Mouse (Mus musculus) embryonic stem cell, embryonic (primary cell): Measurements from ENCODE around the gene Baiap2l2.

Source experiments
- CTCF ChIA-PET, 4 experiments: fragments of 300-600 bp in 2 of 4; fragments of 350-600 bp in 2 of 4; sonication (Branson Sonifier 250); formaldehyde crosslinking; loops; one replicate each; lab custom pipeline; 2022; ENCODE audit warnings: inconsistent platforms in 2 of 4; lab: Charles Lee
- POLR2A ChIA-PET, 4 experiments: fragments of 300-600 bp in 2 of 4; fragments of 350-600 bp in 2 of 4; sonication (Branson Sonifier 250); formaldehyde crosslinking; loops; one replicate each; lab custom pipeline; 2022; ENCODE audit warnings: antibody characterized with exemption in 4 of 4, inconsistent platforms in 1 of 4; lab: Charles Lee

Baiap2l2 gene

DNA sequence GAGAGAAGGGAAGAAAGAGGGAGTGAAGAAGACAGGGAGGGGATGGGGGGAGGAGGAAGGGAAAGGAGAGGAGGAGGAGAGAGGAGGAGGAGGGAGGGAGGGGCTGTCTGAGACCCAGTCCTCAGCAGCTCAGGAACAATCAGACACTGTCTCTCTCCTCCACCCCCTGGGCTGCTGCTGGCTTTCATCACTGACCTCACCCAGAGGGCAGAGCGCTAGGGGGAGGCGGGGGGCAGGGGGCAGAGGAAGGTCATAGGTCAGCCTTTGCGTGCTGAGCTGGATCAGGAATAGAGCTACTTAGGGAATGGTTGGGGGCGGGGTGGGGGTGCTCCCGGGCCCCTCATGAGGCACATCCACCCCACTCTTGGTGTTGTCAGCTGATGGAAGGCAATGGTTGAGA is 61.7 kb downstream of the Baiap2l2 start:
- CTCF ChIA-PET: interaction anchor here (0.6 to 3.3 kb wide), 20 partner anchors 11 to 1118 kb away, joined by 3 to 19 read pairs (median 4); partner anchors contain the start of genes 1700088E04Rik (in 1 of the 4) and Npcd (in 1 of the 4)

DNA sequence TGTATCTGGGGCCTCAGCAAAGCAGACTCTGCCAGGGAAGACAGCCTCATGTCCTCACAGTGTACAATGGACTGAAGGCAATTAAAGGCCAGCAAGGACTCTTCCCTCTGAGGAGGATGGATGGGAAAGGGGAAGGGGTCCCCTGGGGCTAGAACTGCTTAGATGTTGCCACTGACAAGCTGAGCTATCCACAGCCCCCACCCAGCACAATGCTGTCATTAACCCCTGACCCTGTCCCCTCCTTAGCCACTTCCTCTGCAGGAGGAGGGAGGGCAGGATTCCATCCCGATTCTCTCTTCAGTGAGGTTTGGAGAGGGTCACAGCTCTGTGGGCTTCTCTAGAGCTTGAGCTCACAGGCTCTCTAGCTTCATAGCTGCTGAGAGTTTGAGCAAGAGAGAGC is 65.8 kb downstream of the Baiap2l2 start:
- POLR2A ChIA-PET: interaction anchor here in 3 of 4 experiments (0.5 to 1.1 kb wide), 4 partner anchors 9 to 19 kb away, joined by 3 to 5 read pairs (median 3); partner anchors contain the start of genes Gm49486 (in 1 of the 3) and Pick1 (in 1 of the 3)
- CTCF ChIA-PET: interaction anchor here in 2 of 4 experiments (0.5 to 0.9 kb wide), 2 partner anchors 24 to 210 kb away, joined by 3 to 8 read pairs; no protein-coding TSS in a partner anchor

More for the DNA sequence above, 61.7 kb downstream of the Baiap2l2 start:
- POLR2A ChIA-PET: interaction anchor here (0.6 to 5.6 kb wide), 39 partner anchors 9 to 1269 kb away, joined by 3 to 37 read pairs (median 4); partner anchors contain the start of genes Ankrd54 (in 1 of the 4), Dmc1 (in 1 of the 4) and Pla2g6 (in 1 of the 4)

DNA sequence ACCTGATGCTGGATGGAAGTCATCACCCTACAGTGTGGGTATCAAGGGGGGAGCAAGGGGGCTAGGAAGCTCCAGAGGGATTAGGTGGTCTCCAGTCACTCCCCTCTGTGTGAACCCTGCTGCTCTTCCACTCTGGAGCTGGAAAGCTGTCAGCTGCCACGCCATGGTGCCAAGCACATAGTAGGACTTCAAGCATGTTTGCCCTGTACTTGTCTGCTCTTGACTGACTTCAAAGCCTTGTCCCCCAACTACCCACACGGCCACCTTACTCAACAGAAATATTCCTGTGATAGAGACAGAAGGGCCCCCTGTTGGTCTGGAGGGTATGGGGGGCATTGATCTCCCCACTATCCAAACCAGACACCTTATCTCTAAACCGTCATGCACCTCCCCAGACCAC is 69.1 kb downstream of the Baiap2l2 start:
- ChIA-PET POLR2A (interaction anchor here in 1 of 4 experiments (0.7 to 5.1 kb wide), 2 partner anchors 9 to 62 kb away, joined by 3 to 37 read pairs; no protein-coding TSS in a partner anchor), CTCF (no interaction called here)

DNA sequence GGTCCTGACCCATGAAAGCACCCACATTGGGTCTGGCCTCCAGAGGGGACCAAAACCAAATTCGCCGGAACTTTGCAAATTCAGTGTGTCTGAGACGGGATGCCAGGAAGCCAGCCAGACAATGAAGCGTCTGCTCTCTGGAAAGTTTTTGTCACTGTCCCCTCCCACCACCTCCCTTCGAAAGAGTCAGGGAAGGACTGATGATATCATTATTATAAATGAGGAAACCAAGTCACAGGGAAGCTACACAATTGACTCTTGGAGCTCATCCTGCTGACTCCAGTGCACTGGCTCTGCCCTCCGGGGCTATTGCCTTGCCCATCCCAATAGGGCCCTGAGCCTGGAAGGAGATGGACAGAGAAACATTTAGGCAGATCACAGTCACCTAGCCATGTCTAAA is 71.7 kb downstream of the Baiap2l2 start:
- CTCF ChIA-PET: interaction anchor here in 1 of 4 experiments (0.5 kb wide), 1 partner anchor 621 kb away, joined by 5 read pairs; no protein-coding TSS in a partner anchor
- POLR2A ChIA-PET: interaction anchor here in 3 of 4 experiments (0.6 to 5.1 kb wide), 15 partner anchors 10 to 284 kb away, joined by 3 to 37 read pairs (median 4); partner anchors contain the start of genes Gm49486 (in 2 of the 3), Pick1 (in 2 of the 3), Micall1 (in 1 of the 3) and Pla2g6 (in 1 of the 3)

DNA sequence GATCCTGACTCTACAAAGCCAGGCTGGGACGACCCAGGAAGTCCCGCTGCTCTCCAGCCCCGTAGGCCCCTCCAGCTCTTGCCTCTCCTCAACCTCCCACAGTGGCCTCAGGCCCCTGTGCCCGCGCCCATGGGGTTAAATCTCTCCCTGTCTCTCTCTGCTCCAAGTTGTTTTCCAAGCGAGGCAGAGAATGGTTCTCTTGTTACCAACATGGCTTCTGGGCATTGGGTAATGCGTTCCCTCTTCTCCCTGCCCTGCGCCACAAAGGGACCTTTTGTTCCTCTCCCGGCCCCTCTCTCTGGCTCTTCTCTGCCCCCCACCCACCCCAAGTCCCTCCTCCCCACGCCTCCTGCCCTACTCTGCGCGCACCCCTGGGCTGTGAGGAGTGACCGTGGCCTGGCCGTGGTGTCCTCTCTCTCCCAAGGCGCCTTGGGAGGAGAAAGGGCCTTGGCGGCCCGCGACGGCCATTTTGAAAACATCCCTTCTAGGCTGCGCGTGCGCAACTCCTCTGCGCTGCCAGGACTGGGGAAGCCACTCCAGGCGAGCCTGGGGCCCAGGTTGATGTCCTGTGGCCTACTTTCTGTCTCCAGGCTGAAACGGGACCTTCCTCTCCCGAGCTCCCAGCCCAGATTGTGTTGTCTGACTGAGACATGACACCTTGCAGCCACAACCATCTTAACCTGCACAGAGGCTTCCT is 72.4 kb downstream of the Baiap2l2 start:
- ChIA-PET CTCF (interaction anchor here in 3 of 4 experiments (0.5 to 1.0 kb wide), 4 partner anchors 11 to 620 kb away, joined by 3 to 5 read pairs (median 4); no protein-coding TSS in a partner anchor), POLR2A (interaction anchor here in 3 of 4 experiments (0.6 to 5.1 kb wide), 21 partner anchors 11 to 961 kb away, joined by 3 to 37 read pairs (median 4); partner anchors contain the start of genes Gm49486 (in 2 of the 3), Pick1 (in 2 of the 3), Micall1 (in 1 of the 3) and Pla2g6 (in 1 of the 3))

DNA sequence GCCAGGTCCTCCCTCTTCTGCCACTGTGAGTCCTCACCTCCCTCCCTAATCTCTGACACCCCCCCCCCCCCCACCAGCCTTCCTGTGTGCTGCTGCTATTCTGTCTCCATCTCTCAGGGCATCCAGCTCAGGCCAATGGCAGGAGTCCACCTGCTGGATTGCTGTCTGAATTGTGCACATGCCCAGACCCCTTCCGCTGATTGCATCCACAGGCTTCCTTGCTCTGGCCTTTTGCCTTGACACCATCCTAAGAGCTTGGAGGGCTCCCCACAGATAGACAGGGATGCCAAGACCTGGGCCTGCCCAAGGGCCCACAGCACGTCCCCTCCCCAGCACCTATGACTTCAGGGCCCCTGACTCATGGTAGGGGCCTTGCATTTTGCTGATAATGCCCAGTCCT is 75.0 kb downstream of the Baiap2l2 start:
- POLR2A ChIA-PET: interaction anchor here in 3 of 4 experiments (0.6 to 1.4 kb wide), 17 partner anchors 8 to 587 kb away, joined by 3 to 10 read pairs (median 4); partner anchors contain the start of genes 1700088E04Rik (in 1 of the 3) and Polr2f (in 1 of the 3)
- CTCF ChIA-PET: interaction anchor here in 1 of 4 experiments (0.7 to 1.2 kb wide), 2 partner anchors 33 to 70 kb away, joined by 3 read pairs; no protein-coding TSS in a partner anchor

DNA sequence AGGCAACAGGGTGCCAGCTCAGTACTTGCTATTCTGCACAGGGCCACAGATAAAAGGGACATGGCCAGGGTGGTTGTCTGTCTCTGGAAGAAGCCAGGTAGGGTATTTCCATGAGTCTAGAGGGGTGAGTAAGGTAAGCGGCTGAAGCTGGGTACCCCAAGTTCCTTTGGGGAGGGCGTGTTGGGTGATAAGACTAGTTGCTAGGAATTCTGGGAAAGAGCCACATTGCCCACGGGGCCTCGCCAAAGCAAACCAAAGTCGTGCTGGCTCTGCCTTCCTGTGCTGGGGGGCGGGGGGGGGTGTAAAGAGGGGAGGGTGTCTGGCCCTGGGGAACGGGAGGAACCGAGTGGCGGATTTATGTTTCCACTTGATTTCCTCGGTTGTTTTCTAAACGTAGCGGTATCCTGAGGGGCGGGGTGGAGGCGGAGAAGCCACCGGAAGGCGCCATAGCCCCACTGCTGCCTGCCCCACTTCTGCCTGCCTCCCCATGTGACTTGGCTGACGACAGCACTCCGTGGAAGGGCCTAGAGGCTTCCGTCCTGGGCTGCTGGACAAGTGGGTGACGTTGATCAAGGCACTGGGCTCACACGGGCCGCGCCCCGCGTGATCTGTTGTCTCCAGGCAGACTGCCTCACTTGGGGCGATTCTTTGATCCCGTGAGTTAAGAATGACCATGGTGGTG is 76.4 kb downstream of the Baiap2l2 start:
- ChIA-PET POLR2A (interaction anchor here in 3 of 4 experiments (0.7 to 1.9 kb wide), 13 partner anchors 10 to 544 kb away, joined by 3 to 9 read pairs (median 4); partner anchors contain the start of genes Gm49486 (in 1 of the 3) and Pick1 (in 1 of the 3)), CTCF (interaction anchor here in 2 of 4 experiments (0.7 to 1.2 kb wide), 3 partner anchors 34 to 396 kb away, joined by 3 read pairs; no protein-coding TSS in a partner anchor)

DNA sequence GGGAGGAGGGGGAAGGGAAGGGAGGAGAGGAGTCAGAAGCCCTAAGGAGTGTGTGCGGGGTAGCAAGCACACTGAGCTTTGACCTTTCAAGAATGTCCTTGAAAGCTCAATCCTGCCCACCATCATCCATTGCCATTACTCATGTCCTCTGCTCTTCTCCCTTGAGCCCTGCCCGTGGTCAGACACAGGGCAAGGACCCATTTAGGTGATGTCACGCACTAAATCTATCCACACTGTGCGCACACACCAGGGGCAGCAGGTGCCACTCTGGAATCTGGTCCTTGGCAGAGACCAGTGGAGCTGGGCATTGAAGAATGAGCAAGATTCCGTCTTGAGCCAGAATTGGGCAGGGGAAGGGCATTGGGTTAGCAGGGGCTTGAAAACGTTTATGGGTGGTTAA is 77.1 kb downstream of the Baiap2l2 start:
- ChIA-PET POLR2A (interaction anchor here in 3 of 4 experiments (0.7 to 1.9 kb wide), 10 partner anchors 9 to 544 kb away, joined by 3 to 9 read pairs (median 4); partner anchors contain the start of genes Gm49486 (in 1 of the 3) and Pick1 (in 1 of the 3)), CTCF (interaction anchor here in 1 of 4 experiments (1.2 to 1.7 kb wide), 2 partner anchors 35 to 82 kb away, joined by 3 to 5 read pairs; no protein-coding TSS in a partner anchor)
